Mouse (Mus musculus) limb, embryonic 11.5 days (tissue): ENCODE data around the gene Mettl25. TPM values are rescaled to one million over a fixed set of nuclear protein-coding genes. Genes with fewer than 3 reads are reported as not detected.
A peak's percentile ranks its signal among the peaks of the same experiment; 100 is the strongest.

ENCODE experiments used
- ATAC-seq: fragments of 200-750 bp; cut with Nextera tagmentation; 2 replicates; pipeline ENCODE4 v1.8.0; 2017; ENCODE audit warnings: low read depth; ENCODE audit not compliant: insufficient number of reproducible peaks, low FRiP score, low TSS enrichment
- DNase-seq: peaks from one replicate; pipeline ENCODE4 v3.0.0-alpha.2; 2015; ENCODE audit warnings: low spot score
- H3K27ac ChIP-seq: fragments of 300-500 bp; sonication (generic); replicated peaks from 2 replicates; pipeline ENCODE4 v1.5.1; 2014; ENCODE audit warnings: low read depth, mild to moderate bottlenecking, low read length
- H3K27me3 ChIP-seq: fragments of 300-500 bp; sonication (generic); 2 replicates; pipeline ENCODE4 v1.6.1; 2014; ENCODE audit warnings: mild to moderate bottlenecking, low read length, mixed read lengths; ENCODE audit not compliant: control insufficient read depth, insufficient read depth
- H3K36me3 ChIP-seq: fragments of 300-500 bp; sonication (generic); 2 replicates; pipeline ENCODE4 v1.6.1; 2014; ENCODE audit warnings: mild to moderate bottlenecking, low read length, moderate library complexity, mixed read lengths; ENCODE audit not compliant: control insufficient read depth, insufficient read depth
- H3K4me1 ChIP-seq: fragments of 300-500 bp; sonication (generic); 2 replicates; pipeline ENCODE4 v1.6.1; 2014; ENCODE audit warnings: low read length, mixed read lengths; ENCODE audit not compliant: control insufficient read depth, insufficient read depth
- H3K4me2 ChIP-seq: fragments of 300-500 bp; sonication (generic); 2 replicates; pipeline ENCODE4 v1.6.1; 2014; ENCODE audit warnings: low read depth, mild to moderate bottlenecking, moderate library complexity; ENCODE audit not compliant: severe bottlenecking
- H3K4me3 ChIP-seq: fragments of 300-500 bp; sonication (generic); 2 replicates; pipeline ENCODE4 v1.5.1; 2014; ENCODE audit warnings: low read depth, low read length
- H3K9ac ChIP-seq: fragments of 300-500 bp; sonication (generic); 2 replicates; pipeline ENCODE4 v1.6.1; 2014; ENCODE audit warnings: mild to moderate bottlenecking, low read length
- H3K9me3 ChIP-seq: fragments of 300-500 bp; sonication (generic); 2 replicates; pipeline ENCODE4 v1.6.1; 2016; ENCODE audit warnings: low read length; ENCODE audit not compliant: control insufficient read depth
- WGBS: fragments of 180-500 bp; shearing (Covaris S2); extraction: QIAGEN DNeasy Blood & Tissue Kit; methylation state at CpG from one replicate; pipeline ENCODE4 v1.1.7; 2014; 5-methylcytosine and 5-hydroxymethylcytosine counted together
- polyA plus RNA-seq: library from polyadenylated mRNA; unstranded; fragments of >200 nt; fragmentation: Nextera tagmentation; extraction: Ambion mirVana; gene quantifications from 2 replicates; pipeline ENCODE4 v1.2.1, GENCODE M21; 2014

Gene Mettl25
- polyA plus RNA-seq, 1 experiment from 2014 or later = 15.0 TPM

DNA sequence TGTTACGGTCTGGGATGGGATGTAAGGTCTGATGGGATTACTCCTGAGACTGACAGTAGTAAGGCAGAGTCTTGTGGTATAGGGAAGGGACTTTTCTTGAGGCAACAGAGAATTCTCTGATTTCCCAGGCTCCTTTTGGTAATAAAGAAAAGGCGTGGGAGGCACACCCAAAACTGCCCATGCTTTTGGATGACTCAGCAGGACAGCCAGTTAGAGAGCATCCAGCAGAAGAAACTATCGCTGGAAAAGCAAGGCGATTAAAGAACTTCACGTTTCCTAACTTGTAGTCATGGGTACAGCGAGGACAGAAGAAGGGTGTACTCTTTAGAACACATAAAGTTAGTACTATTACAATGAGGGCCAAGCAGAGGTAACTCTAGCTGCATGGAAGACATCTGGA, 39.0 kb downstream of the Mettl25 start:
- H3K9ac ChIP-seq = no peak overlapping the region
- no peaks in the 10 kb centered on the region for H3K9me3 ChIP-seq
- H3K27ac ChIP-seq = no peak overlapping the region
- ATAC-seq (no peak), DNase-seq (no peak)
- 0 out of 2 replicates have a peak, but pooled peaks cover 3% of the 10 kb centered on the region for H3K4me1 ChIP-seq
- H3K4me3 ChIP-seq = no peak overlapping the region
- 87% methylated on average over 6 of the region's 6 CpGs for WGBS
- H3K4me2 ChIP-seq = no peak overlapping the region
- H3K36me3 ChIP-seq = no peaks in the 10 kb centered on the region
- no peaks in the 10 kb centered on the region for H3K27me3 ChIP-seq

DNA sequence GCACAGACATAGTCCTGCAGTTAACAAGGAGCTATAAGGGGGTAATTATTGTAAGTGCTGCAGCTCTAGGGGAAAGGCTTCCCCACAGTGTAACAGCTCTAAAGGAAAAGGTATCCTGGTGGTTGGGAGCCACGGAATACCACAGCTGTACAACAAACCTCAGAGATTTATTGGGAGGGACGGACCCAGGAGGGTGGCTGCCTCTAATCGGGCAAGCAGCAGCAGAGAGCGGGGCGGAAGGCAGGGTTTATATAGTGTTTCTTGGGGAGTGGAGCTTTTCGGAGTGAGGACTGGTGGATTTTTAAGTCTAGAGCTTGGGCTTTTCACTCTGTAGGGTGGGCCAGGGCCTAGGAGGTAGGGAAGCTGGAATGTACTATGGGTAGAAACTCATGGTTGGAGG, 40.0 kb downstream of the Mettl25 start:
- H3K4me3 ChIP-seq = no peak overlapping the region
- no peak overlapping the region for H3K9ac ChIP-seq
- H3K36me3 ChIP-seq = no peaks in the 10 kb centered on the region
- DNase-seq (peak; percentile 68), ATAC-seq (peak; percentile 85)
- no peaks in the 10 kb centered on the region for H3K9me3 ChIP-seq
- WGBS = 14% methylated on average over 6 of the region's 6 CpGs
- H3K4me1 ChIP-seq = 0 out of 2 replicates have a peak, but pooled peaks cover 3% of the 10 kb centered on the region
- H3K4me2 ChIP-seq = no peak overlapping the region
- H3K27ac ChIP-seq = peak overlapping the region; percentile 63; the same call in 1 of the 2 replicates
- no peaks in the 10 kb centered on the region for H3K27me3 ChIP-seq

DNA sequence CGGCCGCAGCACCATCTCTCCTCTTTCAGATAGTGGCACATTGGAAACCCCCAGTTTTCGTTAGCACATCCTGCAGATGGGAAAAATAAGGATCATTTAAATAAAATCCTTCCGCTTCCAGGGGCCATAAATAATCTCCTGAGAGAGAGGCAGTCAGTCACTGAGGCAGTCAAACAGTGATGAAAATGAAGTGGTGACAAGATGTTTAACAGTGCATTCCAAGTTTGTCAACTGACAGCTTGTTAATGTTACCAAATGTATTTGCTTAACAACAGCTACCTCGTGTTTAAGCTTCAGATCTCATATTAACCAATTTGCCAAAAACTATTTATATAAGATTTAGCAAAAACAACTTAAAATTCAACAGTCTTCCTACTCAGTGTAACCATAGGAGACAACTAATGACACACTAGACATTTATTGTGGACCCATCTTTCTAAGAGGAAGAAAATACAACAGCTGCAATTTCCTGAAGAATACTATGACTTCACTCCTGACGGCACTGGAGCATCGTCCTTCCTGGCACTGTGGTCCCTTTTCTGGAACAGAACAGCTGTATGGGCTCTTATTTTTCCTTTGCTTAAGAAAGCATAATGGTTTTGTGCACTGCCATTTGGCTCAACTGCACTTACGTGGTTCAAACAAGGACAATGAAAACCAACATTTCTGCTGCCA, 43.8 kb downstream of the Mettl25 start:
- ATAC-seq (no peak), DNase-seq (no peak)
- H3K27me3 ChIP-seq = no peaks in the 10 kb centered on the region
- no peaks in the 10 kb centered on the region for H3K9me3 ChIP-seq
- H3K36me3 ChIP-seq = no peaks in the 10 kb centered on the region
- H3K9ac ChIP-seq = no peak overlapping the region
- 53% methylated on average over 8 of the region's 8 CpGs for WGBS
- no peak overlapping the region for H3K4me3 ChIP-seq
- H3K27ac ChIP-seq = no peak overlapping the region
- 0 out of 2 replicates have a peak, but pooled peaks cover 3% of the 10 kb centered on the region for H3K4me1 ChIP-seq
- no peak overlapping the region for H3K4me2 ChIP-seq

DNA sequence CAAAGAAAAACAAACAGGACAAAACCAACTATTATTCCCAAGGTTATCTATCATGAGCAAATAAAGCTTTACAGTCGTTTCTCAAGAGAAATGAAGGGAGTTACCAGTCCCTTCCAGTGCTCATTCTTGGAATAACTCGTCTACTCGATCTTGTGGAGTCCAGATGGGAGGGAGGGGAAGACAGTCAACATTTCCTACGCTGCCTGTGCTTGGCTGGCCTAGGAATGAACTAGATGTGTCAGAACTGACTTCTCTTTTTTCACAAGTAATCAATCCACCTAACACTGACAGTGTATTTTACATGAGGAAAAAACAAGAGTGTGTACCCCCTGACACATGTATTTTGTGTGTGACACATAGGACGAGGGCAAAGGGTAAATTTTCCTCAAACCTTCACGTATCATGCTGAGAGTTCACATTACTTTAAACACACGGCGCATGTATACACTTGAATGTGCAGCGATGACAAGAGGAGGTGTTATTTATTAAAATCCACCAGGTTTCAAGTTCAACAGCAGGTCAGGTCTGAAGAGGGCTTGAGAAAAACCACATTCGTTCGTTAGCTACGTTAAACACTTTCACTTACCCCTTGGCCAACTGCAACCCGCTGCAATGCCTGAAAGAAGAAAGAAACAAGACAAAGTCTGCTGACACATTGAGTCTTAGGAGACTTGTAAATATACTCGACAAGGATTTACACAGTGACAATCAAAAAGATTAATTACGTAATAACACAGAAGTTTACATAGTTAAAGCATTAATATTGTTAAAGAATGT, 47.2 kb downstream of the Mettl25 start:
- H3K4me2 ChIP-seq = no peak overlapping the region
- H3K27ac ChIP-seq = no peak overlapping the region
- no peaks in the 10 kb centered on the region for H3K4me1 ChIP-seq
- WGBS = 60% methylated on average over 15 of the region's 15 CpGs
- no peak for DNase-seq
- H3K9me3 ChIP-seq = no peaks in the 10 kb centered on the region
- no peaks in the 10 kb centered on the region for H3K27me3 ChIP-seq
- H3K36me3 ChIP-seq = no peaks in the 10 kb centered on the region
- no peak overlapping the region for H3K9ac ChIP-seq
- ATAC-seq = peak; percentile 51; the same call in 1 of the 2 replicates
- H3K4me3 ChIP-seq = no peak overlapping the region

DNA sequence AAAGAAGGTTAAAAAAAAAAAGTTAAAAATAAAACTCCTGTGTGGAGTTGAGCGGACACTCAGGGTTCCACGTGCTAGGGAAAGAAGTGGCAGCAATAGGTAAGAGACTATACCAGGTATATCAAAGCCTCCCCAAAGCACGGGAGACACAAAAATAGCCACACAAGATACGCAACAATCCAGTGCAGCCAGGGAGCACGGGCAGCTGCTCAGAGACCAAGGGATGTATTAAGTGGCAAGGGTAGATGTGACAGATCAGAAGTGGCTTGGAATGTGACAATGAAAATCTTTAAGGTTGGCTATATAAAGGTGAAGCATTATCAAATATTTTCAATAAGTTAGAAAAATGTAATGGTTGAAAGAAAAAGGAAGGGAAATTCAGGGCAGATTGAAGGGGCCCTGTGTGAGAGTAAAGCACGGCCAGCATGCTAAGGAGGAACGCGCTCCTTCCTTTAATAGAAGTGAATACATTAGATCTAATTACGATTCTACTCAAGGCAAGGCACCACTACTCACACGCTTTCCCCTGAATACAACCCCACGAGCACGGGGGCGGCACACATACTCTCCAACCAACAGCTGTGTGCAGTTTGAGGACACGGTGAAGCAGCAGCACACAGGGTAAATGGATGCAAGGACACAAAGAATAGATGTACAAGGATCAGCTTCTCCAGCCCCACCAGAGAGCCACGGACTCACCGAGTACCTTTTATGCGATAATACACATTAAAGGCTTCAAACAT, 52.3 kb downstream of the Mettl25 start:
- no peaks in the 10 kb centered on the region for H3K4me1 ChIP-seq
- DNase-seq = no peak
- 89% methylated on average over 17 of the region's 17 CpGs for WGBS
- ATAC-seq = no peak
- H3K9ac ChIP-seq = no peak overlapping the region
- H3K36me3 ChIP-seq = no peaks in the 10 kb centered on the region
- no peaks in the 10 kb centered on the region for H3K27me3 ChIP-seq
- no peak overlapping the region for H3K4me3 ChIP-seq
- H3K4me2 ChIP-seq = no peak overlapping the region
- no peaks in the 10 kb centered on the region for H3K9me3 ChIP-seq
- H3K27ac ChIP-seq = no peak overlapping the region

DNA sequence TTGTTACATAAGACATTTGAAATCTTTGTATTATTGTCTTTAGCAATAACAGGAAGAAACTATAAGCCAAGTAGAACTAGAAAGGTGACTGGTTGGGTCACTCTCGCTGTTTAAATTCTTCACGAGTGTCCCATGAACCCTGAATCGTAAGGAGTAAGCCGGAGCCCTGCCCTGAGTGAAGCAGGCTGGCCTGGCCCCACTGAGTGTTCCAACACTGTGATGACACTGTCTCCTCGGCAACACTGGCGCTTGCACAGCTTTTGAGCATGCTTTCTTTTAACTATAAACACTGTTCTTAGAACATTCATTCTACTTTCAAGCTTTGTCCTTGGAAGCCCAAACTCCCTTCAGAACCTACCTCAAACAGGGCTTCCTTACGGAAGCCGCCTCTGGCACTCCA, 57.4 kb downstream of the Mettl25 start:
- Histone ChIP-seq H3K27ac (no peak overlapping the region), H3K27me3 (no peaks in the 10 kb centered on the region), H3K4me3 (no peak overlapping the region), H3K4me1 (no peaks in the 10 kb centered on the region), H3K36me3 (no peaks in the 10 kb centered on the region), H3K9ac (no peak overlapping the region), H3K4me2 (no peak overlapping the region), H3K9me3 (no peaks in the 10 kb centered on the region)
- WGBS = 91% methylated on average over 8 of the region's 8 CpGs
- DNase-seq (no peak), ATAC-seq (no peak)

DNA sequence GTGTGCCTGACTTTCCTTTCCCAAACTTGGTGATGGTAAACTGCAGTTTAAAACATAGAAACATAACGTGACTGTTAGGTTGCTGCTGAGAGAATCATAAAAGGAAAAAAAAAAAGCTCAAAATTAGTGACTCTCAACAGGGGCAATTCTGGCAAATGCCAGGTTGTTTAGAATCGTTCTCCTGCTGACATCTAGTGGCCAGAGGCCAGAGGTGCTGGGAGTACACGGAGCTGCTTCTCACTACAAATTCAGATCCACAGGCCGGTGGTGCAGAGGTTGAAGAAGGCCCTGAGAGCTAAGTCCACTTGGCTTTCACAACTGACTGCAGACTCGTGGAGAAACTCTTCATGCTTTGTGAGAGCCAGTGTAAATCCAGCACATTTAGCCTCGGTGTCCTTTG, 66.8 kb downstream of the Mettl25 start:
- Histone ChIP-seq H3K4me2 (no peak overlapping the region), H3K36me3 (no peaks in the 10 kb centered on the region), H3K27ac (no peak overlapping the region), H3K4me1 (no peaks in the 10 kb centered on the region), H3K4me3 (no peak overlapping the region), H3K9me3 (no peaks in the 10 kb centered on the region), H3K9ac (no peak overlapping the region), H3K27me3 (no peaks in the 10 kb centered on the region)
- WGBS = 15% methylated on average over 6 of the region's 6 CpGs
- DNase-seq = peak; percentile 79
- no peak for ATAC-seq

DNA sequence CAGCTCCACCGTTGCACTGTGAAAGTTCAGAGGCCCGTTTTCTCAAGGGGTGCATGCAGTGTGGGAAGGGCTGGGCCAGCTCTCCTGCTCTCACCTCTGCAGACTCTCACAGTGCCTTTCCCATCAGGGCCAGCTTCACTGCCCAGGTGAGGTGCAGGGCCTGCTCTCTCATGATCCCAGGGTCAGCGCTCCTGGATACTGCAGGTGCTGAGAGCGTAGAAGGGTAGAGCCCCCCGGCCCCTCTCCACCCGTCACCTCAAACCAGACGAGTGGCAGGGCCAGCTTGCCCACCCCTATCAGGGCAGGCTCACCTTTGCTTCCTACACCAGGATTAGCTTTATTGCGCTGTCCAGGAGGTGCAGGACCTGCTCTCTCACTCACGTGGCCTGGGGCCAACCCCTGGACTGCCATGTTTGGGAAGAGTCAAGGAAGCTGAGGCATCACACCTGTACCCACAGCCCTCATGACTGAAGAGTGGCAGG, 68.3 kb downstream of the Mettl25 start:
- Histone ChIP-seq H3K4me2 (no peak overlapping the region), H3K27ac (no peak overlapping the region), H3K9ac (no peak overlapping the region), H3K36me3 (no peaks in the 10 kb centered on the region), H3K4me1 (no peaks in the 10 kb centered on the region), H3K4me3 (no peak overlapping the region), H3K27me3 (no peaks in the 10 kb centered on the region), H3K9me3 (no peaks in the 10 kb centered on the region)
- ATAC-seq (peak; percentile 59), DNase-seq (no peak)
- 88% methylated on average over 9 of the region's 9 CpGs for WGBS
